Comparison of ENCODE assay signal across 7 mouse cellular contexts in the genomic region with DNA sequence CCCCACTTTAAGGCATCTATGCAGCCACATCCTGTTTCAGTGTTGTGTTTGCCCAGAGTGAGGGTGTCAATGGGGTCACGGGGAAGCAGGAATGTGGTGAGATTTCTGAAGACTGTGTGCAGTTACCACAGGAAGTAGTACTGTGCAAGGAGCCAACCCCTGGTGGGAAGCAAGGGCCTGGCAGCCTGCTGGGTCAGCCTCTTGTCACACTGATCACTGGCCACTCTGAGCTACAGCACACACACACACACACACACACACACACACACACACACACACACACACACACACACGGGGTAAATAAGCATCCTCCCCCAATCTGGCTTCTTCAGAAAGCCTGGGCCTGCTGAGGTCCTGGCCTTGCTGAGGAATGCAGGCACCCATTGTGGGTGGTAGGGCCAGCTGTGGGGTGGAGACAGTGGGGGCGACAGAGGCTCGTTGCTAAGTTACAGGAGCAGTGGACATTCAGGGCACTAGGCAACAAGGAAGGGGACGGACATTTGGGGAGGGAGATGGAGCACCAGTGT. TPM values are rescaled to one million over a fixed set of nuclear protein-coding genes. Genes with fewer than 3 reads are reported as not detected.
A peak's percentile ranks its signal among the peaks of the same experiment; 100 is the strongest.
DNase-seq lines count a peak whose midpoint lies in the region; ATAC-seq and TF ChIP-seq lines count a peak whose summit lies in the region.

No protein-coding gene starts in this region.

- no peaks in the 10 kb centered on the region for H3K27me3 ChIP-seq in embryonic facial prominence, embryonic 10.5 days (replicated peaks; ENCODE audit: low read depth, poor library complexity, severe bottlenecking)
- no peaks in the 10 kb centered on the region for H3K27me3 ChIP-seq in stomach, postnatal 0 days (ENCODE audit: control insufficient read depth, insufficient read depth, low read length)

- ATAC-seq in inflammation-experienced regulatory T-cells, adult 6 months: peak; percentile 92
- ATAC-seq in megakaryocyte, adult 5-6 weeks (ENCODE audit: poor library complexity, severe bottlenecking): peak; percentile 76
- ATAC-seq in stomach, postnatal 0 days (ENCODE audit: low FRiP score, low TSS enrichment): no peak

- H3K9me3 ChIP-seq in embryonic facial prominence, embryonic 10.5 days: no peaks in the 10 kb centered on the region
- no peaks in the 10 kb centered on the region for H3K9me3 ChIP-seq in stomach, postnatal 0 days (ENCODE audit: control insufficient read depth, low read length)

- peak; percentile 40 for DNase-seq in right cerebral cortex, adult 18-20 months
- DNase-seq in right cerebral cortex, postnatal 36 days (ENCODE audit: low spot score in 2 of 2): no peak
- peak; percentile 68 for DNase-seq in embryonic facial prominence, embryonic 10.5 days (ENCODE audit: low spot score)
- DNase-seq in stomach, postnatal 0 days (ENCODE audit: low spot score): no peak
- no peak for DNase-seq in gastrocnemius, postnatal 25 days

- peaks cover 79% of the 10 kb centered on the region for H3K4me1 ChIP-seq in embryonic facial prominence, embryonic 10.5 days
- peaks cover 19% of the 10 kb centered on the region for H3K4me1 ChIP-seq in stomach, postnatal 0 days (replicated peaks; ENCODE audit: control insufficient read depth, insufficient read depth)

- H3K36me3 ChIP-seq in embryonic facial prominence, embryonic 10.5 days (replicated peaks): no peaks in the 10 kb centered on the region
- H3K36me3 ChIP-seq in stomach, postnatal 0 days (ENCODE audit: control insufficient read depth, insufficient read depth, low read length): no peaks in the 10 kb centered on the region

- peak overlapping the region; percentile 23; the same call in 1 of the 2 replicates for H3K4me3 ChIP-seq in embryonic facial prominence, embryonic 10.5 days
- no peak overlapping the region for H3K4me3 ChIP-seq in stomach, postnatal 0 days (ENCODE audit: low read depth, low read length)

- H3K9ac ChIP-seq in stomach, postnatal 0 days (ENCODE audit: low read length): no peak overlapping the region

- no peak overlapping the region for H3K4me2 ChIP-seq in stomach, postnatal 0 days (replicated peaks; ENCODE audit: low read depth)

- no peak for TF ChIP-seq CTCF in stomach, postnatal 0 days (IDR thresholded peaks at IDR 0.05; ENCODE audit: low read depth)

- H3K27ac ChIP-seq in embryonic facial prominence, embryonic 10.5 days (replicated peaks): peak overlapping the region; percentile 87
- peak overlapping the region; percentile 49; the same call in 1 of the 2 replicates for H3K27ac ChIP-seq in stomach, postnatal 0 days (replicated peaks)

- WGBS in embryonic facial prominence, embryonic 10.5 days: 11% methylated on average over 5 of the region's 5 CpGs
- 19% methylated on average over 5 of the region's 5 CpGs for WGBS in stomach, postnatal 0 days

- no peak for TF ChIP-seq EP300 in stomach, postnatal 0 days (optimal IDR thresholded peaks at IDR 0.05)

RNA-seq across cellular contexts. Expression of gene Trmt61a, which starts 13.5 kb away (rescaled TPM):
- 17.7 and 19.6 TPM in 2 replicates for polyA plus RNA-seq in embryonic facial prominence, embryonic 10.5 days (2016; fragmentation: Nextera tagmentation; extraction: Ambion mirVana)
- polyA plus RNA-seq in inflammation-experienced regulatory T-cells, adult 6 months (2017; shearing (Covaris generic)): 1 to 10 TPM; 3.2 to 4.4 (median 3.3) TPM
- total RNA-seq in megakaryocyte, adult 5-6 weeks (2015): 2.3 and 3.2 TPM in 2 replicates
- total RNA-seq in megakaryocyte, adult 5-6 weeks (2017): 2.2 and 3.8 TPM in 2 replicates
- polyA plus RNA-seq in stomach, postnatal 0 days (2015; fragmentation: Nextera tagmentation; extraction: Ambion mirVana): 7.4 and 8.5 TPM in 2 replicates
- total RNA-seq in gastrocnemius, postnatal 25 days (2021): 1 to 10 TPM; 2.7 to 2.9 TPM

RNA-seq across cellular contexts. Expression of gene Ckb, which starts 19.3 kb away (rescaled TPM):
- 479 and 683 TPM in 2 replicates for polyA plus RNA-seq in embryonic facial prominence, embryonic 10.5 days (2016; fragmentation: Nextera tagmentation; extraction: Ambion mirVana)
- 10 to 100 TPM; 24.2 to 37.2 (median 31.8) TPM for polyA plus RNA-seq in inflammation-experienced regulatory T-cells, adult 6 months (2017; shearing (Covaris generic))
- 8.0 and 9.7 TPM in 2 replicates for total RNA-seq in megakaryocyte, adult 5-6 weeks (2015)
- 22.0 and 23.1 TPM in 2 replicates for total RNA-seq in megakaryocyte, adult 5-6 weeks (2017)
- polyA plus RNA-seq in stomach, postnatal 0 days (2015; fragmentation: Nextera tagmentation; extraction: Ambion mirVana): 532 and 573 TPM in 2 replicates
- 10 to 100 TPM; 14.9 to 15.6 TPM for total RNA-seq in gastrocnemius, postnatal 25 days (2021)

RNA-seq across cellular contexts. Expression of gene Bag5, which starts 21.6 kb away (rescaled TPM):
- polyA plus RNA-seq in embryonic facial prominence, embryonic 10.5 days (2016; fragmentation: Nextera tagmentation; extraction: Ambion mirVana): 50.2 and 58.0 TPM in 2 replicates
- polyA plus RNA-seq in inflammation-experienced regulatory T-cells, adult 6 months (2017; shearing (Covaris generic)): 10 to 100 TPM; 22.0 to 40.1 (median 36.7) TPM
- total RNA-seq in megakaryocyte, adult 5-6 weeks (2015): 10.8 and 11.4 TPM in 2 replicates
- total RNA-seq in megakaryocyte, adult 5-6 weeks (2017): 19.1 and 21.8 TPM in 2 replicates
- polyA plus RNA-seq in stomach, postnatal 0 days (2015; fragmentation: Nextera tagmentation; extraction: Ambion mirVana): 34.9 and 36.9 TPM in 2 replicates
- 10 to 100 TPM; 10.9 to 14.6 TPM for total RNA-seq in gastrocnemius, postnatal 25 days (2021)

RNA-seq across cellular contexts. Expression of gene Apopt1, which starts 21.7 kb away (rescaled TPM):
- polyA plus RNA-seq in embryonic facial prominence, embryonic 10.5 days (2016; fragmentation: Nextera tagmentation; extraction: Ambion mirVana): 56.2 and 56.4 TPM in 2 replicates
- polyA plus RNA-seq in inflammation-experienced regulatory T-cells, adult 6 months (2017; shearing (Covaris generic)): 10 to 100 TPM; 55.8 to 85.0 (median 74.3) TPM
- total RNA-seq in megakaryocyte, adult 5-6 weeks (2015): 44.6 and 45.0 TPM in 2 replicates
- 60.6 and 61.0 TPM in 2 replicates for total RNA-seq in megakaryocyte, adult 5-6 weeks (2017)
- polyA plus RNA-seq in stomach, postnatal 0 days (2015; fragmentation: Nextera tagmentation; extraction: Ambion mirVana): 41.8 and 42.8 TPM in 2 replicates
- total RNA-seq in gastrocnemius, postnatal 25 days (2021): 10 to 100 TPM; 37.7 to 38.9 TPM

Comparison
In these comparisons a context has a peak if more than half of its experiments do, and no peak if none do; other contexts are left out.
1. DNase-seq: peak in right cerebral cortex, adult 18-20 months (single experiment) and embryonic facial prominence, embryonic 10.5 days (single experiment); none in right cerebral cortex, postnatal 36 days (0 of 2), stomach, postnatal 0 days (single experiment) and gastrocnemius, postnatal 25 days (single experiment).
2. RNA of gene Ckb, which starts 19.3 kb away (polyA plus RNA-seq): 532 to 573 TPM in stomach, postnatal 0 days and 479 to 683 TPM in embryonic facial prominence, embryonic 10.5 days; 24.2 to 37.2 TPM in inflammation-experienced regulatory T-cells, adult 6 months; every median in the first group is over 10 times any median in the second.